Mouse (Mus musculus) 3134 (cell line): ENCODE data around the gene Vmn2r9.
"Not testable (repeated sequence)": the region's sequence is repeated elsewhere in the genome, so short reads cannot be mapped to it uniquely, and the experiment has no call there.

Experiments
- DNase-seq: peaks from one replicate; pipeline ENCODE4 v3.0.0-alpha.2; 2011; ENCODE audit warnings: low spot score; ENCODE audit not compliant: insufficient read length; ENCODE audit errors: extremely low read depth

Gene Vmn2r9

GRCm38 (mm10) chr5:108852501-108852900 is at the start of gene Vmn2r9:
TSS of gene Vmn2r9 (minus strand) at chr5:108852601.
- not testable (repeated sequence) for DNase-seq

GRCm38 (mm10) chr5:108866746-108867145 is 14.3 kb upstream of the Vmn2r9 start:
- DNase-seq = not testable (repeated sequence)

- no peak for DNase-seq
Observed at GRCm38 (mm10) chr5:108849466-108849865, 2.9 kb downstream of the Vmn2r9 start.

- no peak for DNase-seq
Observed at GRCm38 (mm10) chr5:108836156-108836555, 16.2 kb downstream of the Vmn2r9 start.

- DNase-seq = no peak
Observed at GRCm38 (mm10) chr5:108823276-108823675, 29.1 kb downstream of the Vmn2r9 start.

GRCm38 (mm10) chr5:108808750-108809149 is 43.7 kb downstream of the Vmn2r9 start, which contains the start of gene Vmn2r8:
TSS of gene Vmn2r8 (minus strand) at chr5:108808850.
- not testable (repeated sequence) for DNase-seq

- no peak for DNase-seq
Observed at GRCm38 (mm10) chr5:108803646-108804045, 48.8 kb downstream of the Vmn2r9 start.

GRCm38 (mm10) chr5:108795263-108795662 is 57.1 kb downstream of the Vmn2r9 start, which contains the start of gene Tmed11:
TSS of gene Tmed11 (minus strand) at chr5:108795363.
- DNase-seq = not testable (repeated sequence)

- DNase-seq = not testable (repeated sequence)
Observed at GRCm38 (mm10) chr5:108790385-108790784, 62.0 kb downstream of the Vmn2r9 start.
